Mouse (Mus musculus): Measurements from ENCODE around the gene Trp53i11. TPM values are rescaled to one million over a fixed set of nuclear protein-coding genes. Genes with fewer than 3 reads are reported as not detected.

The Trp53i11 gene
- total RNA-seq, 4 experiments from 2014 or later, result 78.5 to 91.8 (median 86.0) TPM

DNA sequence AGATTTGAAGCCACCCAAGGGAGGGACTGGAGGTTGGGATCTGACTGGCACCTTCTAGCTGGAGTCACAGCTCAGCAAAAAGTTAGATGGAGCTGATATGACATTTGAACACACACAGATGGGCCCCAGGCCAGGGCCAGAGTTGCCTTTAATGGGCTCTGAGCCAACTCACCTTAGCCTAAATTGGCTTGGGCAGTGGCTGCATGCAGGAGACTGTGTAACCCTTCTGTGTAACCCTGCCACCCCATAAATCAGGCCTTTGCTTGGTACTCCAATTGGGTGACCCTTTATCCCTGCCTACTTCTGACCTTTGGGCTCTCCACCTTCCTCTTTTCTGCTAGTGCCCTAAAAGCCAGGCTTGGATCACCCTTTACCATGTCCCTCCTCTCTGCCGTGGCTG, 49.7 kb downstream of the Trp53i11 start:
- DNase-seq (ENCODE audit: low spot score in 2 of 2), result no peak

DNA sequence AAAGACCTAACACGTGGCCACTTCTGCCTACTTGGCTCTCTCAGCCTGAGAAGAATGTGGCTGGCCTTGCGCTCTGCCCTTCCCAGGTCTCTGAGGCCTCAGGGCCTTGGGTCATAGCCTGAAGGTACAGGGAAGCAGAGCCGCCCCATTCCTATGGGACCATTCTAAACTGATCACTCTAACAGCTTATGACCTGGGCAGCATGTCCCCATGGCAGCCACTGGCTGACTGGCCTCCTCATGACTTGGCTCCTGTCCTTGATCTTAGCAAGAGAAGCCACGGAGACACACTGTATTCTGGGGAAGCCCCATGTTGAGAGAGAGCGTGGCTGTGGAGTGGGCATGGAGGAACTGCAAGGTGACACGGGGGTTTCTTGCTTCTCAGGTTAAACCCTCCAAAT, 51.5 kb downstream of the Trp53i11 start:
- no peak for DNase-seq (ENCODE audit: low spot score in 2 of 2)

DNA sequence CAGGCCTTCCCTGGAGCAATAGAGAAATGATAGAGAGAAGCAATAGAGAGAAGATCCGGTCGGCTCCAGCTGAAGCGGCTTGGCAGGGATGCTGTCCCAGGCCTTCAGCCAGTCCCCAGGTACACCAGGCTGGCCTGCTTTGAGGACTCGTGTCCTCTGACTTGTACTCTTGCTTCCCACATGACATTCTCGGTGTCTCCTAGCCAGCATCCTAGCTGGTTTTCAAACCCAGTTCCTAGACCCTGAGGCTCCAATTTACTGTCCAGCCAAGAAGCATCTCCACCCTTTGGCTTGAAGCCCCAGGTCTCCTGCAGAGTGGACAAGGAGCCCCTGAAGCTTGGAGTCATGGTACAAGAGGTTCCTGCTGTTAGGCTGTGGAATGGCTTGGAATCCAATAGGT, 54.8 kb downstream of the Trp53i11 start:
- no peak for DNase-seq (ENCODE audit: low spot score in 2 of 2)

- DNase-seq (ENCODE audit: low spot score in 2 of 2), result no peak
Observed at GRCm38 (mm10) chr2:93243439-93244089, 56.2 kb downstream of the Trp53i11 start.

- DNase-seq (ENCODE audit: low spot score in 2 of 2), result no peak
Observed at GRCm38 (mm10) chr2:93244090-93244443, 56.7 kb downstream of the Trp53i11 start.

GRCm38 (mm10) chr2:93249058-93249457, 61.7 kb downstream of the Trp53i11 start:
- no peak for DNase-seq (ENCODE audit: low spot score in 2 of 2)

GRCm38 (mm10) chr2:93250611-93251010, 63.3 kb downstream of the Trp53i11 start:
- DNase-seq (ENCODE audit: low spot score in 2 of 2), result no peak

Other genes with a start within 250 kb of the Trp53i11 start
- gene Prdm11, start 141.4 kb upstream of the Trp53i11 start, total RNA-seq (2022), result 10 to 100 TPM; 21.0 to 22.5 (median 21.5) TPM
- 1 to 10 TPM; 2.1 to 4.5 (median 3.6) TPM for gene Tspan18, start 147.0 kb downstream of the Trp53i11 start, total RNA-seq (2022)

All from left cerebral cortex, adult 8-10 months (tissue).